Mouse (Mus musculus): Measurements from ENCODE around the gene Cst7. TPM values are rescaled to one million over a fixed set of nuclear protein-coding genes. Genes with fewer than 3 reads are reported as not detected.
A peak's percentile ranks its signal among the peaks of the same experiment; 100 is the strongest.
"Not testable (repeated sequence)": the region's sequence is repeated elsewhere in the genome, so short reads cannot be mapped to it uniquely, and the experiment has no call there.

Cst7 gene
- 0.15 and 0.31 TPM in 2 replicates for polyA plus RNA-seq (2015; fragmentation: Nextera tagmentation; extraction: Ambion mirVana)

- WGBS = 52% methylated on average over 11 of the region's 11 CpGs
- no peak within 1 kb of the TSS for H3K9ac ChIP-seq
- ATAC-seq (ENCODE audit: extremely low read depth, insufficient number of reproducible peaks, low FRiP score, low TSS enrichment) = no peak
These were observed at the start of gene Cst7 for GRCm38 (mm10) chr2:150569847-150570590. Gene Cst7, plus strand, starts transcription at chr2:150570415.

GRCm38 (mm10) chr2:150525703-150526207 is 44.5 kb upstream of the Cst7 start:
- 2% methylated on average over 42 of the region's 42 CpGs for WGBS
- Histone ChIP-seq H3K9me3 (no peaks in the 10 kb centered on the region), H3K27me3 (replicated peaks) (peaks cover 29% of the 10 kb centered on the region), H3K27ac (replicated peaks) (no peak overlapping the region), H3K4me1 (no peaks in the 10 kb centered on the region), H3K36me3 (no peaks in the 10 kb centered on the region), H3K4me2 (peak overlapping the region; percentile 81), H3K9ac (peak overlapping the region; percentile 74), H3K4me3 (peak overlapping the region; percentile 52)
- no peak for ATAC-seq (ENCODE audit: extremely low read depth, insufficient number of reproducible peaks, low FRiP score, low TSS enrichment)

More at GRCm38 (mm10) chr2:150569847-150570590, at the start of gene Cst7:
- H3K4me3 ChIP-seq = no peak within 1 kb of the TSS
- no peaks in the 10 kb centered on the region for H3K36me3 ChIP-seq
- no peak within 1 kb of the TSS for H3K4me2 ChIP-seq
- no peak within 1 kb of the TSS for H3K27ac ChIP-seq (replicated peaks)
- H3K9me3 ChIP-seq = no peaks in the 10 kb centered on the region
- H3K27me3 ChIP-seq (replicated peaks) = no peaks in the 10 kb centered on the region
- no peaks in the 10 kb centered on the region for H3K4me1 ChIP-seq

GRCm38 (mm10) chr2:150549576-150549975 is 20.6 kb upstream of the Cst7 start:
- H3K4me2 ChIP-seq, H3K36me3 ChIP-seq: not testable (repeated sequence)
- 67% methylated on average over 10 of the region's 10 CpGs for WGBS

GRCm38 (mm10) chr2:150558568-150558967 is 11.6 kb upstream of the Cst7 start:
- ATAC-seq (ENCODE audit: extremely low read depth, insufficient number of reproducible peaks, low FRiP score, low TSS enrichment) = no peak
- no peak overlapping the region for H3K4me3 ChIP-seq
- H3K27ac ChIP-seq (replicated peaks) = no peak overlapping the region
- no peaks in the 10 kb centered on the region for H3K36me3 ChIP-seq
- no peak overlapping the region for H3K9ac ChIP-seq
- no peak overlapping the region for H3K4me2 ChIP-seq
- 45% methylated on average over 3 of the region's 3 CpGs for WGBS
- H3K27me3 ChIP-seq (replicated peaks) = no peaks in the 10 kb centered on the region
- H3K4me1 ChIP-seq = no peaks in the 10 kb centered on the region
- H3K9me3 ChIP-seq = no peaks in the 10 kb centered on the region

More at GRCm38 (mm10) chr2:150549576-150549975, 20.6 kb upstream of the Cst7 start:
- H3K4me3 ChIP-seq; H3K4me1 ChIP-seq; H3K9ac ChIP-seq; ATAC-seq (ENCODE audit: extremely low read depth, insufficient number of reproducible peaks, low FRiP score, low TSS enrichment); H3K9me3 ChIP-seq; H3K27me3 ChIP-seq (replicated peaks); H3K27ac ChIP-seq (replicated peaks): not testable (repeated sequence)

GRCm38 (mm10) chr2:150567051-150567450 is 3.2 kb upstream of the Cst7 start:
- Histone ChIP-seq H3K36me3 (no peaks in the 10 kb centered on the region), H3K27ac (replicated peaks) (no peak overlapping the region), H3K9ac (no peak overlapping the region), H3K4me3 (no peak overlapping the region), H3K27me3 (replicated peaks) (no peaks in the 10 kb centered on the region), H3K4me1 (no peaks in the 10 kb centered on the region), H3K4me2 (no peak overlapping the region), H3K9me3 (no peaks in the 10 kb centered on the region)
- no peak for ATAC-seq (ENCODE audit: extremely low read depth, insufficient number of reproducible peaks, low FRiP score, low TSS enrichment)
- 47% methylated on average over 2 of the region's 2 CpGs for WGBS

GRCm38 (mm10) chr2:150570761-150571160 is 546 bp downstream of the Cst7 start:
- 72% methylated on average over 2 of the region's 2 CpGs for WGBS
- no peaks in the 10 kb centered on the region for H3K27me3 ChIP-seq (replicated peaks)
- H3K36me3 ChIP-seq = no peaks in the 10 kb centered on the region
- no peak overlapping the region for H3K9ac ChIP-seq
- no peak overlapping the region for H3K4me2 ChIP-seq
- no peak for ATAC-seq (ENCODE audit: extremely low read depth, insufficient number of reproducible peaks, low FRiP score, low TSS enrichment)
- no peaks in the 10 kb centered on the region for H3K9me3 ChIP-seq
- no peaks in the 10 kb centered on the region for H3K4me1 ChIP-seq
- no peak overlapping the region for H3K4me3 ChIP-seq
- no peak overlapping the region for H3K27ac ChIP-seq (replicated peaks)

GRCm38 (mm10) chr2:150572463-150572862 is 2.2 kb downstream of the Cst7 start:
- peaks cover 6% of the 10 kb centered on the region; the same call in 1 of the 2 replicates for H3K36me3 ChIP-seq
- H3K9me3 ChIP-seq = no peaks in the 10 kb centered on the region
- no peak overlapping the region for H3K9ac ChIP-seq
- no peaks in the 10 kb centered on the region for H3K4me1 ChIP-seq
- no peak overlapping the region for H3K4me3 ChIP-seq
- ATAC-seq (ENCODE audit: extremely low read depth, insufficient number of reproducible peaks, low FRiP score, low TSS enrichment) = no peak
- no peak overlapping the region for H3K4me2 ChIP-seq
- no peak overlapping the region for H3K27ac ChIP-seq (replicated peaks)
- H3K27me3 ChIP-seq (replicated peaks) = no peaks in the 10 kb centered on the region
- WGBS = 86% methylated on average over 3 of the region's 3 CpGs

GRCm38 (mm10) chr2:150576256-150576655 is 6.0 kb downstream of the Cst7 start:
- no peak overlapping the region for H3K4me3 ChIP-seq
- no peak overlapping the region for H3K9ac ChIP-seq
- ATAC-seq (ENCODE audit: extremely low read depth, insufficient number of reproducible peaks, low FRiP score, low TSS enrichment) = no peak
- no peaks in the 10 kb centered on the region for H3K9me3 ChIP-seq
- no peak overlapping the region for H3K4me2 ChIP-seq
- peaks cover 9% of the 10 kb centered on the region; the same call in 1 of the 2 replicates for H3K36me3 ChIP-seq
- no peaks in the 10 kb centered on the region for H3K4me1 ChIP-seq
- H3K27ac ChIP-seq (replicated peaks) = no peak overlapping the region
- WGBS = 97% methylated on average over 1 of the region's 1 CpGs
- no peaks in the 10 kb centered on the region for H3K27me3 ChIP-seq (replicated peaks)

- Histone ChIP-seq H3K4me2 (no peak overlapping the region), H3K27ac (replicated peaks) (no peak overlapping the region), H3K27me3 (replicated peaks) (no peaks in the 10 kb centered on the region), H3K36me3 (peaks cover 15% of the 10 kb centered on the region), H3K4me1 (no peaks in the 10 kb centered on the region), H3K9ac (no peak overlapping the region), H3K4me3 (no peak overlapping the region), H3K9me3 (no peaks in the 10 kb centered on the region)
- 70% methylated on average over 5 of the region's 5 CpGs for WGBS
- ATAC-seq (ENCODE audit: extremely low read depth, insufficient number of reproducible peaks, low FRiP score, low TSS enrichment) = no peak
These were observed 8.4 kb downstream of the Cst7 start for GRCm38 (mm10) chr2:150578603-150579002.

GRCm38 (mm10) chr2:150579628-150580027 is 9.4 kb downstream of the Cst7 start:
- H3K36me3 ChIP-seq = peaks cover 25% of the 10 kb centered on the region

GRCm38 (mm10) chr2:150589076-150589475 is 18.9 kb downstream of the Cst7 start:
- no peak overlapping the region for H3K4me3 ChIP-seq
- peaks cover 72% of the 10 kb centered on the region for H3K36me3 ChIP-seq
- H3K9me3 ChIP-seq = no peaks in the 10 kb centered on the region
- H3K27me3 ChIP-seq (replicated peaks) = no peaks in the 10 kb centered on the region
- no peak for ATAC-seq (ENCODE audit: extremely low read depth, insufficient number of reproducible peaks, low FRiP score, low TSS enrichment)
- H3K9ac ChIP-seq = no peak overlapping the region
- 79% methylated on average over 11 of the region's 11 CpGs for WGBS
- H3K4me2 ChIP-seq = no peak overlapping the region
- H3K27ac ChIP-seq (replicated peaks) = no peak overlapping the region
- no peaks in the 10 kb centered on the region for H3K4me1 ChIP-seq

More at GRCm38 (mm10) chr2:150579628-150580027, 9.4 kb downstream of the Cst7 start:
- no peak overlapping the region for H3K4me3 ChIP-seq
- H3K9ac ChIP-seq = no peak overlapping the region
- no peaks in the 10 kb centered on the region for H3K27me3 ChIP-seq (replicated peaks)
- ATAC-seq (ENCODE audit: extremely low read depth, insufficient number of reproducible peaks, low FRiP score, low TSS enrichment) = no peak
- 65% methylated on average over 1 of the region's 1 CpGs for WGBS
- no peak overlapping the region for H3K4me2 ChIP-seq
- H3K4me1 ChIP-seq = no peaks in the 10 kb centered on the region
- no peak overlapping the region for H3K27ac ChIP-seq (replicated peaks)
- H3K9me3 ChIP-seq = no peaks in the 10 kb centered on the region
